Mouse (Mus musculus) adrenal gland, postnatal 36 days (tissue): ENCODE measurements around the gene Igsf1. TPM values are rescaled to one million over a fixed set of nuclear protein-coding genes. Genes with fewer than 3 reads are reported as not detected.

Experiments used
- DNase-seq, 2 experiments: peaks; one replicate each; pipeline ENCODE4 v3.0.0; 2021; ENCODE audit warnings: mixed read lengths in 1 of 2
- long read RNA-seq, 2 experiments: library from polyadenylated mRNA; stranded (forward); transcript quantifications; one replicate each; pipeline ENCODE4 v2.0.0; 2021; ENCODE audit warnings: borderline sequencing depth in 2 of 2
- total RNA-seq, 2 experiments: library from RNA; stranded (reverse); gene quantifications; 2 replicates each; pipeline ENCODE4 v1.2.3; 2021

The Igsf1 gene
- total RNA-seq, result 1 to 10 TPM; 1.3 to 1.8 TPM
- long read RNA-seq, experiment 1, result 0 reads
- long read RNA-seq, experiment 2, partial matches to known transcripts, result 1 of 1 reads
- long read RNA-seq, experiment 2, other reads (novel, unspliced or antisense), result 0 of 1 reads

DNA sequence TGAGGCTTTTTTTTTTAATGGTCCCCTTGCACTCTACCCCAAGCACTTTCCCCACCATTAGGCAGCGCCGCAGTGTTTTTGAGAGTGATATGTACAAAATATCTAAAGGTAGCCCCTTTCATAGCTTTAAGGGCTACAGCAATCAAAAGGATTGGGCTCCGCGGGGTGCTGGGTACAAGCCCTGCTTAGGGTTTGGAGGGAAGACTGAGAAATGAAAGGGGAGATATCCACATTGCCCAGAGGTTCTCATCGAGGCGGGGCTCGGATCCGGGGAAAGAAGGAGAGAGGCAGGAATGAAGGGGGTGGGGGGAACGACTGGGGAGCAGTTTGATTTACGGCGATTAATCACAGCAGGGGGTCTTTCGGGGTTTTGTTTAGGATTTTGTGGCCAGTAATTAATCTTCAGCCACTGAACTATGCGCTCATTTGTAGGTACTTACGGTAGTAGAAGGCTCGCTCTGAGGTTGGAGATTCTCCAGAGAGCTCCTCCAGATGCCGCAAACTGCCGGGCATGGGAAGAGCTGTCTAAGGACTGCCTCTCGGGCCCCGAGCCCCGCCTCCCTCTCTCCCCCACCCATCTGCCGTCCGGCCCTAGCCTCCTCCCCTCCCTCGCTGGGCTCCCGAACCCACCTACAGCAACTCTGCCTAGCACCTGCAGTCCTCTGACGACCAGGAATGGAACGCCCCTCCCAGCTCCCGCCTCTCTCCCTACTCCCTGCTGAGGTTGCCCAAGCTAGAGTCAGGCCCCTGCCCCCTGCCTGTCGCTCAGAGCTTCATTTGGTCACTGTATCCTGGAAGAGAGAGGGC lies at the start of gene Igsf1:
Gene Igsf1, minus strand, starts transcription at position 537 of the 807 bp plus-strand sequence.
- peak; percentile 11 to 35 for DNase-seq

DNA sequence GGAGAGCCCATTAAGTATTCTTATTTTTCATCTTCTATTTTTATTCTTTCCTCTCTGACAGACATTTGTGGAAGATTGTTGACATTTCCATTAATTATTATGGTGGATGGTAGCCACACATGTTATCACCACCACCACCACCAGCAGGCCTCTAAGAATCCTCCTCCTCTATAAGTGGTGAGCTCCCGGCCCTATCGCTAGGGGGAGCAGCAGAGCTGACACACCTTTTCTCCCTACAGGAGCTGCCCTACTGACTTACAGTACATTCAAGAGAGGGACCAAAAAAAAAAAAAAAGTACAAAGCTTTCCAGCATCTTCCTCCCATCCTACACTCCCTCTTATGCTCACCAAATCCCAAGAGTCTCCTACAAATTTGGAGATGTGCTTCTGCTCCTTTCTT lies 26.7 kb downstream of the Igsf1 start:
- DNase-seq, result peak; percentile 11 to 18

DNA sequence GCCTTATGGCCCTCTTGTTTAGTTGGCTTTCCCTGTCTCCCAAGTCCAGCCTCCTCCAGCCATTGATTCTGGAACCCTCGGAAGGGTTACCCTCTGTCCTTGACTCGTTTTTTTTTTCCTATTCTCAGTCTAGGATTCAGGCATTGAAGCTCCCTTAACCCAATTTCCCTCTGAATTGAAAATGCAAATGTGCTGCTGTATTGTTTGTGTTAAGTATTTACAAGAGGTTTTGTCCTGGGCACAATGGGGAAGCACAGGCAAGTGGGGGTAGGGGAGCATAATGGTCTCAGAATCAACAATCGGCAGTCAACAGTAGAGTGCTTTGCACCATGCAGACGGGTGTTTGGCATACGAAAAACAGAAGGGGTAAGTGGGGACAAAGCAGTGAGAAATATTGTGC lies 52.4 kb downstream of the Igsf1 start:
- no peak for DNase-seq

DNA sequence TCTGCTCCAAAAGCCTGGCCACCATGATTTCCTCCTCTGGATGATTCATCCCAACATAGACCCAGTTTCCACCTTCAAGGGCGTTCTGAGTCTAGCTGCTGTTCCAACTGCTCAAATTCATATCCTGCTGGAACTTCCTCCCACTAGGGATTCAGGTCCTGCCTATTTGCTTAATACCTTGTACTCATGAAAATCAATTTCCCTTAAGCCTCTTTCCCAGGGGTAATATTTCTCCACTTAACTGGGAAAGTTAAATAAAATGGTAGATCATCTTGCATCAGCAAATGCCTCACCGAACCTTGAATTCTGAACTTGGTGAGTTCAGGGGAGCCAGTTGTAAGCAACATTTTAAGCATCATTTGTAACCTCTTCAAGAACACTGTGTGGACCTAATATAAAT lies 62.6 kb downstream of the Igsf1 start, which contains the start of gene Olfr1321:
Gene Olfr1321, minus strand, starts transcription at position 101 of the 400 bp plus-strand sequence.
- no peak for DNase-seq

Other genes with a start within 250 kb of the Igsf1 start
- not detected for gene Olfr1320, start 125.4 kb downstream of the Igsf1 start, total RNA-seq
- gene Olfr1321, start 62.7 kb downstream of the Igsf1 start, total RNA-seq, result not detected
- gene Olfr1322, start 93.7 kb upstream of the Igsf1 start, total RNA-seq, result not detected
- gene Olfr1323, start 221.6 kb upstream of the Igsf1 start, total RNA-seq, result not detected